Mouse (Mus musculus) small intestine, adult 2 months (tissue): Measurements from ENCODE around the gene Grn. TPM values are rescaled to one million over a fixed set of nuclear protein-coding genes. Genes with fewer than 3 reads are reported as not detected.

ENCODE experiments used
- H3K27ac ChIP-seq: fragments of 200-500 bp; 2 replicates; pipeline ENCODE4 v1.5.1; 2012; ENCODE audit warnings: low read depth, low read length, control low read depth, inconsistent platforms; ENCODE audit not compliant: insufficient read depth
- H3K27me3 ChIP-seq: fragments of 200-500 bp; 2 replicates; pipeline ENCODE4 v1.6.1; 2012; ENCODE audit warnings: mild to moderate bottlenecking, moderate library complexity, low read length, inconsistent platforms; ENCODE audit not compliant: control insufficient read depth, insufficient read depth
- H3K36me3 ChIP-seq: fragments of 200-500 bp; 2 replicates; pipeline ENCODE4 v1.6.1; 2012; ENCODE audit warnings: mild to moderate bottlenecking, low read length, control low read depth, inconsistent platforms; ENCODE audit not compliant: control insufficient read depth, insufficient read depth
- H3K4me1 ChIP-seq: fragments of 200-500 bp; 2 replicates; pipeline ENCODE4 v1.6.1; 2012; ENCODE audit warnings: low read length, inconsistent platforms, mixed read lengths; ENCODE audit not compliant: control insufficient read depth, insufficient read depth, insufficient read length
- H3K4me3 ChIP-seq: fragments of 200-500 bp; 2 replicates; pipeline ENCODE4 v1.5.1; 2012; ENCODE audit warnings: low read depth, mild to moderate bottlenecking, control low read depth, inconsistent platforms, low read length, moderate library complexity
- CTCF ChIP-seq: fragments of 200-500 bp; IDR thresholded peaks from 2 replicates; pipeline ENCODE4 v1.5.1; 2012; ENCODE audit warnings: low read depth, mild to moderate bottlenecking, control low read depth, inconsistent platforms, low read length, moderate library complexity, mixed read lengths; ENCODE audit not compliant: insufficient replicate concordance, insufficient read length; ENCODE audit errors: extremely low read depth
- POLR2A ChIP-seq: fragments of 200-500 bp; IDR thresholded peaks from 2 replicates; pipeline ENCODE4 v1.6.1; 2012; ENCODE audit warnings: low read depth, mild to moderate bottlenecking, control low read depth, inconsistent platforms, low read length, moderate library complexity
- WGBS: fragments of 180-500 bp; shearing (Covaris S2); methylation state at CpG from one replicate; pipeline ENCODE4 v1.1.7; 2018; 5-methylcytosine and 5-hydroxymethylcytosine counted together
- polyA plus RNA-seq: library from polyadenylated mRNA; depleted of rRNA; stranded (reverse); fragments of >200 nt; gene quantifications from 2 replicates; pipeline ENCODE4 v1.2.3, GENCODE M21; 2012

Gene Grn
- polyA plus RNA-seq, 1 experiment, result 111 TPM

DNA sequence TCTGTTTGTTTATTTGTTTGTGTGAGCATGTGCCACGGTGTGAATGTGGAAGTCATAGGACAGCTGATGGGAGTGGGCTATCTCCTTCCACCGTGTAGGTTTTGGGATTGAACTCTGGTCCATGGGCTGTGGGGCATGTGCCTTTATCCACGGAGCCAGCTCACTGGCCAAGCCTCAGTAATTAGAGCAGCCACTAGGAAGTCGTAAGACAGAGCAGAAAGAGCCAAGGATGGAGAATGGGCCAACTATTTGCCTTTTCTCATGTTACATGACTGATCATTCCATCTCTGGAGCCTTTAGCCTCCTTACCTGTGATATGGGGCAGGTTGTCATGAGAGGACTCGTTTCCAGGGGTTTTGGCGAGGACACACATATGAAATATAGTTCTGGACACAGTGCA lies 33.9 kb upstream of the Grn start:
- 51% methylated on average over 6 of the region's 6 CpGs for WGBS
- Histone ChIP-seq H3K27me3 (peaks cover 8% of the 10 kb centered on the region; the same call in 1 of the 2 replicates), H3K27ac (no peak overlapping the region), H3K4me1 (peaks cover 21% of the 10 kb centered on the region), H3K36me3 (no peaks in the 10 kb centered on the region), H3K4me3 (no peak overlapping the region)
- no peak for TF ChIP-seq POLR2A
- no peak for TF ChIP-seq CTCF

DNA sequence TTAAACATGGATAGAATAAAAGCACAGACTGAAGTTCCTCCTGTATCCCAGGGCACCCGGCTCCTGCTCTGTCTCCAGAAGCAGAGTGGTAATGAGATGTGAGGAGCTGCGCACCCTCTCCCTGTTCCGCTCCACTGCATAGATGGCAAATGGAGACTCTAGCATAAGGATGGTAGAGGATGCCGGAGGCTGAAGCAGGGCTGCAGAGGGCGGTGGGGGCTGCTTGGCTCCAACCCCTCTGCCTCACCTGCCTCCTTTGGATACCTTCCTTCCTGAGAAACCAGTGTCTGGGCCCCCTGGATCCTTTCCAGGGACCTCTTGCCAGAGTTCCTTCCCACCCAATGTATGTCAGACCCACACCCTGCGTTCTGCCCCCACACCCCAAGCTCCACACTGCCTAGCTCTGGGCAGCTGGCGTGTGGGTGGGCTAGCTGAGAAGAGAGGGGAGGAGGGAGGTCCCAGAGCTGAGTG lies 33.4 kb upstream of the Grn start:
- WGBS, result 82% methylated on average over 7 of the region's 7 CpGs
- TF ChIP-seq CTCF (no peak), POLR2A (no peak)
- peaks cover 8% of the 10 kb centered on the region; the same call in 1 of the 2 replicates for H3K27me3 ChIP-seq
- no peak overlapping the region for H3K4me3 ChIP-seq
- H3K4me1 ChIP-seq, result peaks cover 21% of the 10 kb centered on the region
- H3K36me3 ChIP-seq, result no peaks in the 10 kb centered on the region
- no peak overlapping the region for H3K27ac ChIP-seq

DNA sequence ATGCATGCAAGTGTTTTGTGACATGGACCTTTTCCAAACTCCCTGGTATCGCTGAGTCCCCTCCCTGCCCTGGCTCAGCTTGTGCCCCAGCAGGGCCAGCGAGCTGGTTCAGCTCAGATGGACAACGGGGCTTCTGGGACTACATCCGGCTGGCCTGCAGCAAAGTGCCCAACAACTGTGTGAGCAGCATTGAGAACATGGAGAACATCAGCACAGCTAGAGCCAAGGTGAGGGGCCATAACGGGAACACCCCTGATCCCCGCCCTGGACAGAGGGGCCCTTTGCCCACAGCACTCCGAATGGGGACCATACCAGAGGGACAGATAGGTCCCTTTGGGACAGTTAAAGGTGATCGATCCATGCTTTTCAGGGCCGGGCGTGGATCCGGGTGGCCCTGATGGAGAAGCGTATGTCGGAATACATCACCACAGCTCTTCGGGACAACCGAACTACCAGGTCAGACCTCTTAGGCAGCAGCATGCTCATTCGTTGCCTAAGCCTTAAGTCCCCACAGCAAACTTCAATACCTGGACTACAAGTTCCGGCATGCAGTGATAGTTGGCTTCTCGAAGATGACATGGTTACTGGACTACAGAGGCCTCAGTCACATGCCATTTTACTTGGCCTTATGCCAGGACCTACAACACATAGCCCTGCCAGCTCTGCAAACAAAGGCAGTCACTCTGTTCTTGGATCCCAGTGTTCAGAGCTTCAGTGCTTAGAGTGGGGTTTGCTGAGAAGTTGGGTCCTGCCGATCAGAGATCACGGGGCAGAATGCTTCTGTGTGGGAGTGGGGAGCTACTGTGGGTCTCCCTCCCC lies 31.9 kb upstream of the Grn start:
- Histone ChIP-seq H3K36me3 (peaks cover 12% of the 10 kb centered on the region), H3K4me3 (no peak overlapping the region), H3K4me1 (peaks cover 16% of the 10 kb centered on the region), H3K27me3 (peaks cover 8% of the 10 kb centered on the region; the same call in 1 of the 2 replicates), H3K27ac (no peak overlapping the region)
- 63% methylated on average over 20 of the region's 20 CpGs for WGBS
- TF ChIP-seq CTCF (no peak), POLR2A (no peak)

DNA sequence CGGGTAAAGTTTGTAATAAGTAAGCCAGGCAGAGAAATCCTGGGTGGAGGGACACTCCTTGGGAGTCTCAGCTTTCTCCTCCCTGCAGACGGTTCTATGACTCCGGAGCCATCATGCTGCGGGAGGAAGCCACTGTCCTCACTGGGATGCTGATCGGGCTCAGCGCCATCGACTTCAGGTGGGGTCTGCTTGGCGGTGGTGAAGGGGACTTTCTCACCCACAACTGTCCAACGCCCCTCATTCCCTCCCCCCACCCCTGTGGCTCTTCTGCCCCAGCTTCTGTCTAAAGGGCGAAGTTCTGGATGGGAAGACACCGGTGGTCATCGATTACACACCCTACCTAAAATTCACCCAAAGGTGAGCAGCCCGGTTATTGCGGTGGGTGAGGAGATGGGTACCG lies 31.0 kb upstream of the Grn start:
- Histone ChIP-seq H3K27me3 (peaks cover 8% of the 10 kb centered on the region; the same call in 1 of the 2 replicates), H3K36me3 (peaks cover 21% of the 10 kb centered on the region), H3K4me1 (peaks cover 11% of the 10 kb centered on the region), H3K4me3 (peak overlapping the region; percentile 34), H3K27ac (no peak overlapping the region)
- WGBS, result 14% methylated on average over 15 of the region's 15 CpGs
- TF ChIP-seq CTCF (no peak), POLR2A (no peak)

DNA sequence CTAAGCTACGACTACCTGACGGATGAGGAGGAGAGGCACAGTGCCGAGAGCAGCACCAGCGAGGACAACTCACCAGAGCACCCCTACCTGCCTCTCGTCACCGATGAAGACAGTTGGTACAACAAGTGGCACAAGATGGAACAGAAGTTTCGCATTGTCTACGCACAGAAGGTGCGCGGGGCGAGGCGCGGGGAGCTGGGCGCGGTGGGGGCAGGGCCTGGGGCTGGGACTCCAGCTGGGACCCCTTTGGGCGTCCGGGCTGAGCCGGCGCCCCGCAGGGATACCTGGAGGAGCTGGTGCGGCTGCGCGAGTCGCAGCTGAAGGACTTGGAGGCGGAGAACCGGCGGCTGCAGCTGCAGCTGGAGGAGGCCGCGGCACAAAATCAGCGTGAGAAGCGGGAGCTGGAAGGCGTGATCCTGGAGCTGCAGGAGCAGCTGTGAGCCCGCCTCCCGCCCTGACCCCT lies 30.5 kb upstream of the Grn start:
- no peak for TF ChIP-seq CTCF
- no peak for TF ChIP-seq POLR2A
- 3% methylated on average over 34 of the region's 34 CpGs for WGBS
- Histone ChIP-seq H3K36me3 (peaks cover 25% of the 10 kb centered on the region), H3K27me3 (peaks cover 8% of the 10 kb centered on the region; the same call in 1 of the 2 replicates), H3K4me3 (peak overlapping the region; percentile 34), H3K27ac (no peak overlapping the region), H3K4me1 (peaks cover 12% of the 10 kb centered on the region)

DNA sequence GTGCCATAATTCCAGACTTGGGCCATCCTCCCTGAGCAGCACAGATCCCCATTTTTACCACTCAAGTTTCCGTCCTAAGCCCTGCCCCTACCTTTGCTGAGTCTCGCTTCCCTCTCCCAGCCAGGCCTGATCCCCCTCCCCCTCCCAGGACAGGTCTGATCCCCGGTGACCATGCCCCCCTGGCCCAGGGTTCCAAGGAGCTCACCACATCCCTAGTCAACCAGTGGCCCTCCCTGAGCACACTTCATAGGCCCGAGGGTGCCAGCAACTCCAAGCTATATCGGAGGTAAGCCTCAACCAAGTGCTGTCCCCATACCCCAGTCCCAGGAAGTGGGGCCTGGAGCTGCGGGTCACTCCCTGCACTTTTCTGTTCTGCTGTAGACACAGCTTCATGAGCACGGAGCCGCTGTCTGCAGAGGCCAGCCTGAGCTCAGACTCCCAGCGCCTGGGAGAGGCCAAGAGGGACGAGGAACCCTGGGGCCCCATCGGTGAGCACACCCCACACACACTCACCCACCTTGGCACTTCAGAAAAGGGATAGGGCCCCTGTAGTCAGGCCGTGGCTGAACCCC lies 29.5 kb upstream of the Grn start:
- peaks cover 29% of the 10 kb centered on the region for H3K36me3 ChIP-seq
- peaks cover 8% of the 10 kb centered on the region; the same call in 1 of the 2 replicates for H3K27me3 ChIP-seq
- 35% methylated on average over 12 of the region's 12 CpGs for WGBS
- H3K4me3 ChIP-seq, result no peak overlapping the region
- TF ChIP-seq POLR2A, result no peak
- TF ChIP-seq CTCF, result no peak
- H3K4me1 ChIP-seq, result peaks cover 15% of the 10 kb centered on the region
- no peak overlapping the region for H3K27ac ChIP-seq

DNA sequence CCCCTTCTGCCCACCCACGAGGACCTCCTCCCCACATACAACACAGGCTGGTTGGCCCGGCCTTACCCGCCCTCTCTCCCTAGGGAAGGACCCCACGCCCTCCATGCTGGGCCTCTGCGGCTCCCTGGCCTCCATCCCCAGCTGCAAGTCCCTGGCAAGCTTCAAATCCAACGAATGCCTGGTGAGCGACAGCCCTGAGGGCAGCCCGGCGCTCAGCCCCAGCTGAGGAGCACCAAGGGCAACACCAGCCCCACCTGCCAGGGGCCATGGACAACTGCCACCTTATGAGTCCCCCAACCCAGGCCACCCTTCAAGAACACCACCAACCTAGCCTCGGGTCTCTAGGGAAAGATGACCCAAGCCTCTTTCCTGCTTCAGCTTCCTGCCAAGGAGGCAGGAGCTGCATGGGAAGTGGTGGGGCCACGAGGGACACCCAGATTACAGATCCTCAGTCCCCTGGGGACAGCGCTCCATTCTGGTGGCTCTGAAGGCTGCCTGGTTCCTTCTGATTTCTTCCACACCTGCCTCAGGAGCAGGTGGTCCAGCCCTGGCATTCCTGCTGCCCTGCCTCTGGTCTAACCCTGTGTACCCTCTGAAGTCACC lies 28.1 kb upstream of the Grn start:
- H3K4me3 ChIP-seq, result no peak overlapping the region
- peaks cover 17% of the 10 kb centered on the region for H3K4me1 ChIP-seq
- no peak overlapping the region for H3K27ac ChIP-seq
- H3K27me3 ChIP-seq, result peaks cover 8% of the 10 kb centered on the region; the same call in 1 of the 2 replicates
- TF ChIP-seq POLR2A (no peak), CTCF (no peak)
- WGBS, result 71% methylated on average over 12 of the region's 12 CpGs
- H3K36me3 ChIP-seq, result peaks cover 29% of the 10 kb centered on the region
